Mouse (Mus musculus) heart, embryonic 15.5 days (tissue): ENCODE results near the gene Ifna4. TPM values are rescaled to one million over a fixed set of nuclear protein-coding genes. Genes with fewer than 3 reads are reported as not detected.
A peak's percentile ranks its signal among the peaks of the same experiment; 100 is the strongest.
"Not testable (repeated sequence)": the region's sequence is repeated elsewhere in the genome, so short reads cannot be mapped to it uniquely, and the experiment has no call there.

Source experiments
- ATAC-seq: fragments of 200-750 bp; cut with Nextera tagmentation; replicated peaks from 2 replicates; pipeline ENCODE4 v1.8.0; 2017; ENCODE audit warnings: low read depth, moderate TSS enrichment; ENCODE audit not compliant: insufficient number of reproducible peaks, insufficient read depth, low FRiP score
- H3K27ac ChIP-seq: fragments of 300-500 bp; sonication (generic); 2 replicates; pipeline ENCODE4 v1.5.1; 2015; ENCODE audit warnings: mild to moderate bottlenecking, inconsistent platforms
- H3K27me3 ChIP-seq: fragments of 300-500 bp; sonication (generic); 2 replicates; pipeline ENCODE4 v1.6.1; 2015; ENCODE audit warnings: inconsistent platforms
- H3K36me3 ChIP-seq: fragments of 300-500 bp; sonication (generic); 2 replicates; pipeline ENCODE4 v1.6.1; 2015; ENCODE audit warnings: mild to moderate bottlenecking, inconsistent platforms
- H3K4me1 ChIP-seq: fragments of 300-500 bp; sonication (generic); replicated peaks from 2 replicates; pipeline ENCODE4 v1.6.1; 2015; ENCODE audit warnings: inconsistent platforms
- H3K4me2 ChIP-seq: fragments of 300-500 bp; sonication (generic); 2 replicates; pipeline ENCODE4 v1.6.1; 2015; ENCODE audit warnings: inconsistent platforms, mild to moderate bottlenecking, moderate library complexity
- H3K4me3 ChIP-seq: fragments of 300-500 bp; sonication (generic); 2 replicates; pipeline ENCODE4 v1.5.1; 2015; ENCODE audit warnings: mild to moderate bottlenecking, inconsistent platforms
- H3K9ac ChIP-seq: fragments of 300-500 bp; sonication (generic); 2 replicates; pipeline ENCODE4 v1.6.1; 2015; ENCODE audit warnings: mild to moderate bottlenecking, inconsistent platforms
- H3K9me3 ChIP-seq: fragments of 300-500 bp; sonication (generic); replicated peaks from 2 replicates; pipeline ENCODE4 v1.6.1; 2016; ENCODE audit warnings: inconsistent platforms
- WGBS: fragments of 180-500 bp; shearing (Covaris S2); methylation state at CpG from one replicate; pipeline ENCODE4 v1.1.7; 2015; ENCODE audit warnings: mixed read lengths; 5-methylcytosine and 5-hydroxymethylcytosine counted together
- polyA plus RNA-seq: library from polyadenylated mRNA; unstranded; fragments of >200 nt; fragmentation: Nextera tagmentation; extraction: Ambion mirVana; gene quantifications from 2 replicates; pipeline ENCODE4 v1.2.1, GENCODE M21; 2015

Ifna4 gene
- polyA plus RNA-seq: not detected in 2 replicates

- Histone ChIP-seq H3K36me3 (no peaks in the 10 kb centered on the region), H3K4me2 (no peak within 1 kb of the TSS), H3K27ac (no peak within 1 kb of the TSS), H3K4me3 (no peak within 1 kb of the TSS), H3K9ac (no peak within 1 kb of the TSS), H3K4me1 (no peaks in the 10 kb centered on the region), H3K9me3 (no peaks in the 10 kb centered on the region), H3K27me3 (no peaks in the 10 kb centered on the region)
- ATAC-seq: no peak
- 71% methylated on average over 2 of the region's 2 CpGs for WGBS
These were observed at the start of gene Ifna4 for GRCm38 (mm10) chr4:88841438-88841911. Ifna4 (plus strand) TSS chr4:88841861.

GRCm38 (mm10) chr4:88793936-88794675, 47.6 kb upstream of the Ifna4 start, which contains the start of gene Gm13275:
Gm13275 (plus strand) TSS chr4:88794487.
- not testable (repeated sequence) for H3K36me3 ChIP-seq, H3K9ac ChIP-seq, H3K9me3 ChIP-seq, ATAC-seq, H3K4me2 ChIP-seq, H3K27ac ChIP-seq, H3K27me3 ChIP-seq, H3K4me3 ChIP-seq, H3K4me1 ChIP-seq
- WGBS: 0% methylated on average over 14 of the region's 52 CpGs

GRCm38 (mm10) chr4:88797097-88797496, 44.6 kb upstream of the Ifna4 start, which contains the start of gene Gm13279:
Gm13279 (plus strand) TSS chr4:88797397.
- not testable (repeated sequence) for H3K9ac ChIP-seq, H3K36me3 ChIP-seq, H3K27ac ChIP-seq, H3K27me3 ChIP-seq, H3K4me2 ChIP-seq, H3K9me3 ChIP-seq, H3K4me3 ChIP-seq, H3K4me1 ChIP-seq, ATAC-seq
- WGBS: no CpG with 5 or more reads among the region's 28 CpGs

GRCm38 (mm10) chr4:88799365-88799764, 42.3 kb upstream of the Ifna4 start, which contains the start of gene Gm13285:
Gm13285 (plus strand) TSS chr4:88799665.
- H3K27me3 ChIP-seq, H3K9ac ChIP-seq, ATAC-seq, H3K4me2 ChIP-seq, H3K4me3 ChIP-seq, H3K4me1 ChIP-seq, H3K36me3 ChIP-seq, H3K27ac ChIP-seq, H3K9me3 ChIP-seq: not testable (repeated sequence)
- 8% methylated on average over 6 of the region's 7 CpGs for WGBS

- H3K27me3 ChIP-seq, H3K9me3 ChIP-seq, H3K27ac ChIP-seq, ATAC-seq, H3K4me1 ChIP-seq, H3K4me3 ChIP-seq, H3K9ac ChIP-seq, H3K36me3 ChIP-seq: not testable (repeated sequence)
- 0 out of 2 replicates have a peak within 1 kb of the TSS, but pooled peaks have one; percentile 27 for H3K4me2 ChIP-seq
- no CpG with 5 or more reads among the region's 29 CpGs for WGBS
These were observed 38.7 kb upstream of the Ifna4 start, which contains the start of gene Gm13287 for GRCm38 (mm10) chr4:88802954-88803353. Gm13287 (plus strand) TSS chr4:88803254.

GRCm38 (mm10) chr4:88805231-88805630, 36.4 kb upstream of the Ifna4 start, which contains the start of gene Gm13288:
Gm13288 (plus strand) TSS chr4:88805531.
- Histone ChIP-seq H3K4me2 (0 out of 2 replicates have a peak within 1 kb of the TSS, but pooled peaks have one; percentile 43), H3K4me3 (peak within 1 kb of the TSS; percentile 27; the same call in 1 of the 2 replicates), H3K27me3 (peaks cover 10% of the 10 kb centered on the region)
- not testable (repeated sequence) for H3K9ac ChIP-seq, H3K36me3 ChIP-seq, ATAC-seq, H3K9me3 ChIP-seq, H3K27ac ChIP-seq, H3K4me1 ChIP-seq
- no CpG with 5 or more reads among the region's 8 CpGs for WGBS

GRCm38 (mm10) chr4:88805761-88806160, 35.9 kb upstream of the Ifna4 start:
- WGBS: 3% methylated on average over 7 of the region's 34 CpGs
- H3K36me3 ChIP-seq, H3K9me3 ChIP-seq, H3K4me1 ChIP-seq, H3K27ac ChIP-seq, H3K9ac ChIP-seq, ATAC-seq: not testable (repeated sequence)
- Histone ChIP-seq H3K4me2 (0 out of 2 replicates have a peak overlapping the region, but pooled peaks have one; percentile 43), H3K27me3 (peaks cover 10% of the 10 kb centered on the region), H3K4me3 (peak overlapping the region; percentile 27; the same call in 1 of the 2 replicates)

- Histone ChIP-seq H3K4me2 (no peak within 1 kb of the TSS), H3K4me1 (no peaks in the 10 kb centered on the region), H3K9ac (no peak within 1 kb of the TSS), H3K36me3 (no peaks in the 10 kb centered on the region), H3K27ac (no peak within 1 kb of the TSS), H3K27me3 (no peaks in the 10 kb centered on the region), H3K9me3 (no peaks in the 10 kb centered on the region), H3K4me3 (no peak within 1 kb of the TSS)
- 52% methylated on average over 3 of the region's 3 CpGs for WGBS
- no peak for ATAC-seq
These were observed 25.7 kb upstream of the Ifna4 start, which contains the start of gene Ifna7 for GRCm38 (mm10) chr4:88815928-88816327. Ifna7 (plus strand) TSS chr4:88816228.

GRCm38 (mm10) chr4:88819659-88820058, 22.0 kb upstream of the Ifna4 start, which contains the start of gene Ifna11:
Ifna11 (plus strand) TSS chr4:88819959.
- Histone ChIP-seq H3K9me3 (no peaks in the 10 kb centered on the region), H3K4me2 (no peak within 1 kb of the TSS), H3K27ac (no peak within 1 kb of the TSS), H3K9ac (no peak within 1 kb of the TSS), H3K27me3 (no peaks in the 10 kb centered on the region), H3K4me3 (no peak within 1 kb of the TSS), H3K36me3 (no peaks in the 10 kb centered on the region), H3K4me1 (no peaks in the 10 kb centered on the region)
- 73% methylated on average over 1 of the region's 1 CpGs for WGBS
- ATAC-seq: no peak

- H3K9me3 ChIP-seq: no peaks in the 10 kb centered on the region
- no peaks in the 10 kb centered on the region for H3K27me3 ChIP-seq
- 25% methylated on average over 4 of the region's 4 CpGs for WGBS
- no peak overlapping the region for H3K4me3 ChIP-seq
- H3K9ac ChIP-seq: no peak overlapping the region
- no peak overlapping the region for H3K27ac ChIP-seq
- H3K36me3 ChIP-seq: no peaks in the 10 kb centered on the region
- H3K4me2 ChIP-seq: no peak overlapping the region
- no peak for ATAC-seq
- no peaks in the 10 kb centered on the region for H3K4me1 ChIP-seq
These were observed 18.7 kb upstream of the Ifna4 start for GRCm38 (mm10) chr4:88822995-88823394.

GRCm38 (mm10) chr4:88827116-88827515, 14.5 kb upstream of the Ifna4 start, which contains the start of gene Ifna6:
Ifna6 (plus strand) TSS chr4:88827416.
- not testable (repeated sequence) for ATAC-seq, H3K4me1 ChIP-seq, H3K36me3 ChIP-seq, H3K9ac ChIP-seq, H3K4me3 ChIP-seq, H3K4me2 ChIP-seq, H3K27me3 ChIP-seq, H3K27ac ChIP-seq, H3K9me3 ChIP-seq
